Mouse (Mus musculus): ENCODE results near the gene Elovl6. TPM values are rescaled to one million over a fixed set of nuclear protein-coding genes. Genes with fewer than 3 reads are reported as not detected.

The Elovl6 gene
- polyA plus RNA-seq, 1 experiment from 2014 or later = 25.0 TPM

DNA sequence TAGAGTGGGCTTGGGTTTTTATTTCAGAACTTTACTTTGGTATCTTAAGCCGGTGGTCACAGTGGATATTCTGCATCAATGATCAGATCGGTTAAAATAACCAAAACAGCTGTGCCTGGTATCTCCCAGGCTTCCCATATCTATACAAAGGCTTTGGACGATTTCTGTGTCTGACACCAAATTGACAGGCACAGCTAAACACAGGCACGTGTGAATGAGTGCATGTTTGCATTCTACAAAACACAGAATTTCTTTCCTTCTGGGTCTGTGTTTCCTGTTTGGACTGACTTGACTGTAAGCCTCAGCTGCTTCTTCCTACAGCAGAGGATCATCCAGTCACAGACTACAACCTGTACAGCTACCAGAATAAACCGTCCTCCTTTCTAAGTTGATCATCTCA is 107.5 kb downstream of the Elovl6 start:
- ATAC-seq (ENCODE audit: low read depth) (no peak), DNase-seq (ENCODE audit: low spot score) (no peak)
- Histone ChIP-seq H3K9ac (ENCODE audit: low read depth, low read length) (no peak overlapping the region), H3K4me1 (ENCODE audit: control insufficient read depth, insufficient read depth, low read length) (peaks cover 11% of the 10 kb centered on the region; the same call in 1 of the 2 replicates), H3K27me3 (replicated peaks; ENCODE audit: control insufficient read depth, insufficient read depth, low read length) (no peaks in the 10 kb centered on the region), H3K27ac (replicated peaks; ENCODE audit: low read depth, low read length) (peak overlapping the region; percentile 71; the same call in 1 of the 2 replicates), H3K4me3 (ENCODE audit: low read depth, low read length) (no peak overlapping the region), H3K9me3 (ENCODE audit: control insufficient read depth, low read length) (no peaks in the 10 kb centered on the region), H3K36me3 (ENCODE audit: control insufficient read depth, insufficient read depth, low read length) (no peaks in the 10 kb centered on the region), H3K4me2 (ENCODE audit: low read depth, low read length) (no peak overlapping the region)
- WGBS = 58% methylated on average over 5 of the region's 5 CpGs

DNA sequence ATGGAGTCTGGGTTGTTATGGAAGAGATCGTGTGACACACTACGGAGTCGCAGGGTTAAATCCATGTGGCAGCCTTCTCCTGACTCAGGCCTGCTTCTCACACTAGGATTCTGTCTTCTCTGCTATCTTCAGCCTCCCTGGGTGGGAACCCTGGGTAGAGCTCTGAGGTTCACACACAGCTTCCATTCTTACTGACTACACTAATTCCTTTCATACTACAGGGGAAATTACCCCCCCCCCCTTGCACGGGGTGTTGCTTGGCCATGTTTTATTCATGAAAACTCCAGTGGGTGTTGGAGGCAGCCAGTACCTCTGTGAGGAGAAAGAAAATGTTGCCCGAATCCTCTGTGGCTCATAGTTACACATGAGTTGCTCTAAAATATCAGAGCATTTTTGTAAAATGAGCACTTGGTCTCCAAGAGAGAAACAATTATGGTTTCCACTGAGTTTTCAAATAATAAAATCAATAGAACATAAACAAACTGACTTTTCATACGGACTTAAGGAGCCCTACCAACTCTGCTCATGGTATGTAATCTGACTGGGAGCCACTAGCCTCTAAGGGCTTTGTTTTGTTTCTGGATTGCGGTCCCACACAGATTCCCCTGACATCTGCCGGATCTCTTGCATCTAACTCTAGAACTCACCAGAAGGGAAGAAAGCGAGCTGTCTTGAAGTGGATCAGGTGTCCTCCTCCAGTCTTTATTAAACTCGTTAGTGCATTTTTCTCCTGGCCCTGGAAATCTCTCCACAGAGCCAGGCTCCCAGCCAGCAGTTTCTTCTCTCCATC is 108.3 kb downstream of the Elovl6 start:
- 54% methylated on average over 10 of the region's 10 CpGs for WGBS
- ATAC-seq (ENCODE audit: low read depth) = peak; percentile 67
- peaks cover 11% of the 10 kb centered on the region; the same call in 1 of the 2 replicates for H3K4me1 ChIP-seq (ENCODE audit: control insufficient read depth, insufficient read depth, low read length)
- H3K4me2 ChIP-seq (ENCODE audit: low read depth, low read length) = no peak overlapping the region
- H3K36me3 ChIP-seq (ENCODE audit: control insufficient read depth, insufficient read depth, low read length) = no peaks in the 10 kb centered on the region
- no peak overlapping the region for H3K9ac ChIP-seq (ENCODE audit: low read depth, low read length)
- H3K27me3 ChIP-seq (replicated peaks; ENCODE audit: control insufficient read depth, insufficient read depth, low read length) = no peaks in the 10 kb centered on the region
- peak; percentile 59 for DNase-seq (ENCODE audit: low spot score)
- H3K4me3 ChIP-seq (ENCODE audit: low read depth, low read length) = no peak overlapping the region
- H3K27ac ChIP-seq (replicated peaks; ENCODE audit: low read depth, low read length) = peak overlapping the region; percentile 71
- no peaks in the 10 kb centered on the region for H3K9me3 ChIP-seq (ENCODE audit: control insufficient read depth, low read length)

DNA sequence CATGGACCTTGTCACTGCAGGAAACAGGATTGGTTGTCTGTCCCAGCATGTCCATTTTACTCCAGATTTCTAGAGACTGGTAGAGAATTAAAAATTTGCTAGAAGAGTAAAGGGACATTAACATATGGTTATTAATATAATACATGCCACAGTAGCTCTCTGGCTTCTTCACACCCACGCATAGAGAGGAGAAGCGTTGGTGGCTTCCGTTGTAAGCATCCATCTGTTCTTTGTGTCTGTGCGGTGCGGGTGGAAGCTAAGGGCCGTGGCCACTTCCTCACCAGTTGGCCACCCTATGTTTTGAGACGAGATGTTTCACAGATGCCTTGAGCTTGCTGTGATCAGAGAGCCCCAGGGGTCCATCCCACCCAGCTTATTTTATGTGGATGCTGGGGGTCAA is 109.5 kb downstream of the Elovl6 start:
- 87% methylated on average over 7 of the region's 7 CpGs for WGBS
- DNase-seq (ENCODE audit: low spot score) (no peak), ATAC-seq (ENCODE audit: low read depth) (no peak)
- Histone ChIP-seq H3K9ac (ENCODE audit: low read depth, low read length) (no peak overlapping the region), H3K36me3 (ENCODE audit: control insufficient read depth, insufficient read depth, low read length) (no peaks in the 10 kb centered on the region), H3K27ac (replicated peaks; ENCODE audit: low read depth, low read length) (no peak overlapping the region), H3K4me1 (ENCODE audit: control insufficient read depth, insufficient read depth, low read length) (peaks cover 11% of the 10 kb centered on the region; the same call in 1 of the 2 replicates), H3K4me2 (ENCODE audit: low read depth, low read length) (no peak overlapping the region), H3K27me3 (replicated peaks; ENCODE audit: control insufficient read depth, insufficient read depth, low read length) (no peaks in the 10 kb centered on the region), H3K9me3 (ENCODE audit: control insufficient read depth, low read length) (no peaks in the 10 kb centered on the region), H3K4me3 (ENCODE audit: low read depth, low read length) (no peak overlapping the region)

DNA sequence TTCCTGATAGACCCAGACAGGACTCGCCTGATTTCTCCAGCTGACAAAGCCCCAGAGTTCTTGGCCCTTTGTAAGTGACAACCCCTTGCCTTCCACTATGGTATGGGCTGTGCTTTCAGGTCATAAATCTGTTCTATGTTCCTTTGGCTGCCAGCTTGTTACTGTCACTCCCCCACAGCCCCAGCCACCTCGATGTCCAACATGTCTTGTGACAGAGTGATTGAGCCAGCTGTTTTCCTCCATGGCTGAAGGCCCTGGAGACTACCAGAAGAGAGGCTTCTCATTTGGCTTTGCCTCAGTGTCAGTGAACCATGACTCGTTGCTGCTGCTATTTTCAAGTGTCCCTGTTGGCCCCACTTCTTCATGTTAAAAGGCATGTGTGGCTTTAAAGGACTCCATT is 113.3 kb downstream of the Elovl6 start:
- 70% methylated on average over 3 of the region's 3 CpGs for WGBS
- Histone ChIP-seq H3K9ac (ENCODE audit: low read depth, low read length) (no peak overlapping the region), H3K36me3 (ENCODE audit: control insufficient read depth, insufficient read depth, low read length) (no peaks in the 10 kb centered on the region), H3K27me3 (replicated peaks; ENCODE audit: control insufficient read depth, insufficient read depth, low read length) (no peaks in the 10 kb centered on the region), H3K4me1 (ENCODE audit: control insufficient read depth, insufficient read depth, low read length) (peaks cover 9% of the 10 kb centered on the region; the same call in 1 of the 2 replicates), H3K27ac (replicated peaks; ENCODE audit: low read depth, low read length) (no peak overlapping the region), H3K9me3 (ENCODE audit: control insufficient read depth, low read length) (no peaks in the 10 kb centered on the region), H3K4me2 (ENCODE audit: low read depth, low read length) (no peak overlapping the region), H3K4me3 (ENCODE audit: low read depth, low read length) (no peak overlapping the region)
- DNase-seq (ENCODE audit: low spot score) (peak; percentile 23), ATAC-seq (ENCODE audit: low read depth) (no peak)

GRCm38 (mm10) chr3:129646781-129647180 is 114.6 kb downstream of the Elovl6 start:
- Histone ChIP-seq H3K4me3 (ENCODE audit: low read depth, low read length) (no peak overlapping the region), H3K9me3 (ENCODE audit: control insufficient read depth, low read length) (no peaks in the 10 kb centered on the region), H3K27ac (replicated peaks; ENCODE audit: low read depth, low read length) (no peak overlapping the region), H3K4me2 (ENCODE audit: low read depth, low read length) (no peak overlapping the region), H3K27me3 (replicated peaks; ENCODE audit: control insufficient read depth, insufficient read depth, low read length) (no peaks in the 10 kb centered on the region), H3K4me1 (ENCODE audit: control insufficient read depth, insufficient read depth, low read length) (peaks cover 5% of the 10 kb centered on the region; the same call in 1 of the 2 replicates), H3K36me3 (ENCODE audit: control insufficient read depth, insufficient read depth, low read length) (no peaks in the 10 kb centered on the region), H3K9ac (ENCODE audit: low read depth, low read length) (no peak overlapping the region)
- DNase-seq (ENCODE audit: low spot score) (peak; percentile 79), ATAC-seq (ENCODE audit: low read depth) (no peak)
- 50% methylated on average over 5 of the region's 5 CpGs for WGBS

- H3K9me3 ChIP-seq (ENCODE audit: control insufficient read depth, low read length) = no peaks in the 10 kb centered on the region
- peaks cover 5% of the 10 kb centered on the region; the same call in 1 of the 2 replicates for H3K4me1 ChIP-seq (ENCODE audit: control insufficient read depth, insufficient read depth, low read length)
- DNase-seq (ENCODE audit: low spot score) (peak; percentile 32), ATAC-seq (ENCODE audit: low read depth) (0 out of 2 replicates have a peak, but pooled peaks have one; percentile 15)
- no peaks in the 10 kb centered on the region for H3K27me3 ChIP-seq (replicated peaks; ENCODE audit: control insufficient read depth, insufficient read depth, low read length)
- H3K9ac ChIP-seq (ENCODE audit: low read depth, low read length) = no peak overlapping the region
- H3K27ac ChIP-seq (replicated peaks; ENCODE audit: low read depth, low read length) = no peak overlapping the region
- no peak overlapping the region for H3K4me3 ChIP-seq (ENCODE audit: low read depth, low read length)
- H3K4me2 ChIP-seq (ENCODE audit: low read depth, low read length) = no peak overlapping the region
- 69% methylated on average over 10 of the region's 10 CpGs for WGBS
- no peaks in the 10 kb centered on the region for H3K36me3 ChIP-seq (ENCODE audit: control insufficient read depth, insufficient read depth, low read length)
These were observed 115.2 kb downstream of the Elovl6 start for GRCm38 (mm10) chr3:129647312-129647711.

DNA sequence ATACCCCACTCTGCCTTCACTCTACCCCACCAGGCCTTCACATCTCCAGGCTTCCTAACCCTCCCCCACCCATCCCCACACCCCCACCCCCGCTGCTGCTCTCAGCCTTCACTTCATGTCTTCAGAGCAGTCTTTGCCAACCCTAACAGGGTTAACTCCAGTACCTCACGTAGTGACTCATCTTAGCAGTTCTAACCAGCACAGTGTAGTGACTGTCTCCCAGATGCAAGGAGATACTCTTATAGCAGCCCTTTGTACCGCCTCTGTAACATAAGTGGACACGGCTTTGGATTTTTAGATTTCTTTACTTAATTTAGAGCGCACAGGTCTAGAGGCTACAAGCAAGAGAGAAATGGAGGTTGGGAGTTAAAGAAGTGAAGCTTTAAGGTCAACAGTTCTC is 116.4 kb downstream of the Elovl6 start:
- ATAC-seq (ENCODE audit: low read depth) (no peak), DNase-seq (ENCODE audit: low spot score) (no peak)
- Histone ChIP-seq H3K9ac (ENCODE audit: low read depth, low read length) (no peak overlapping the region), H3K27ac (replicated peaks; ENCODE audit: low read depth, low read length) (no peak overlapping the region), H3K4me2 (ENCODE audit: low read depth, low read length) (no peak overlapping the region), H3K4me1 (ENCODE audit: control insufficient read depth, insufficient read depth, low read length) (peaks cover 5% of the 10 kb centered on the region; the same call in 1 of the 2 replicates), H3K4me3 (ENCODE audit: low read depth, low read length) (no peak overlapping the region), H3K27me3 (replicated peaks; ENCODE audit: control insufficient read depth, insufficient read depth, low read length) (no peaks in the 10 kb centered on the region), H3K9me3 (ENCODE audit: control insufficient read depth, low read length) (no peaks in the 10 kb centered on the region), H3K36me3 (ENCODE audit: control insufficient read depth, insufficient read depth, low read length) (no peaks in the 10 kb centered on the region)
- 58% methylated on average over 5 of the region's 5 CpGs for WGBS

- Histone ChIP-seq H3K9me3 (ENCODE audit: control insufficient read depth, low read length) (no peaks in the 10 kb centered on the region), H3K9ac (ENCODE audit: low read depth, low read length) (no peak overlapping the region), H3K4me1 (ENCODE audit: control insufficient read depth, insufficient read depth, low read length) (peaks cover 5% of the 10 kb centered on the region; the same call in 1 of the 2 replicates), H3K36me3 (ENCODE audit: control insufficient read depth, insufficient read depth, low read length) (no peaks in the 10 kb centered on the region), H3K4me3 (ENCODE audit: low read depth, low read length) (no peak overlapping the region), H3K27me3 (replicated peaks; ENCODE audit: control insufficient read depth, insufficient read depth, low read length) (no peaks in the 10 kb centered on the region), H3K4me2 (ENCODE audit: low read depth, low read length) (no peak overlapping the region), H3K27ac (replicated peaks; ENCODE audit: low read depth, low read length) (no peak overlapping the region)
- 60% methylated on average over 8 of the region's 8 CpGs for WGBS
- ATAC-seq (ENCODE audit: low read depth) (peak; percentile 53; the same call in 1 of the 2 replicates), DNase-seq (ENCODE audit: low spot score) (peak; percentile 75)
These were observed 117.6 kb downstream of the Elovl6 start for GRCm38 (mm10) chr3:129649586-129650292.

Measured in embryonic facial prominence, embryonic 14.5 days (tissue).